Mouse (Mus musculus) megakaryocyte, embryonic 14.5 days (primary cell): ENCODE measurements around the gene Dnhd1.

Experiments
- FLI1 ChIP-seq: IDR thresholded peaks from 2 replicates; pipeline ENCODE4 v1.6.1; 2012; ENCODE audit warnings: low read length, inconsistent platforms, mixed read lengths
- GATA1 ChIP-seq: IDR thresholded peaks from 3 replicates; pipeline ENCODE4 v1.6.1; 2012; ENCODE audit warnings: mixed read lengths, low read length, inconsistent platforms, borderline replicate concordance

DNA sequence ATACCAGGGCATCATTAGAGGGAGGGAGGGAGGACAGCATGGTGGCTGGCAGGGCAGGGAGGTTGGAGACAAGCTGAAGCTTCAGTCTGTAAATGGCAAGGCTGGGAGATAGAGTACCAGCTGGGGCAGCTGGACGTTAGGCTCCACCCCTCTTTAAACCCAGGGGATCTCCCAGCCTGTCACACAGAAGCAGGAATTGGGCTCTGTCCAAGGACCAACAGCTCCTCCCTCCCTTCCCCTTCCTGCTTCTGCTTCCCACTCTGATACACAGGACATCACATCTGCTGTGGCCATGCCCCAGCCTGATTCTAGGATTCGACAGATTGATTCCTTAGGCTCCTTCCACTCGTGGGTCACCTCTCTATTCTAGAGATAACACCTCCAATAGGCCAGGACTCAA is 22.0 kb upstream of the Dnhd1 start:
- TF ChIP-seq GATA1 = no peak
- TF ChIP-seq FLI1 = no peak
